Mouse (Mus musculus) forebrain, embryonic 11.5 days (tissue): ENCODE measurements around the gene Zfp36l2. TPM values are rescaled to one million over a fixed set of nuclear protein-coding genes. Genes with fewer than 3 reads are reported as not detected.
A peak's percentile ranks its signal among the peaks of the same experiment; 100 is the strongest.

ENCODE experiments used
- ATAC-seq: fragments of 200-750 bp; cut with Nextera tagmentation; replicated peaks from 2 replicates; pipeline ENCODE4 v1.8.0; 2017; ENCODE audit warnings: moderate TSS enrichment; ENCODE audit not compliant: low FRiP score
- DNase-seq: peaks from one replicate; pipeline ENCODE4 v3.0.0-alpha.2; 2017; ENCODE audit warnings: low spot score
- H3K27ac ChIP-seq: fragments of 300-500 bp; sonication (generic); 2 replicates; pipeline ENCODE4 v1.5.1; 2014; ENCODE audit warnings: low read depth, low read length
- H3K27me3 ChIP-seq: fragments of 300-500 bp; sonication (generic); 2 replicates; pipeline ENCODE4 v1.6.1; 2014; ENCODE audit warnings: mild to moderate bottlenecking, low read length, mixed read lengths; ENCODE audit not compliant: control insufficient read depth, insufficient read depth
- H3K36me3 ChIP-seq: fragments of 300-500 bp; sonication (generic); 2 replicates; pipeline ENCODE4 v1.6.1; 2014; ENCODE audit warnings: mild to moderate bottlenecking, low read length, moderate library complexity, mixed read lengths; ENCODE audit not compliant: control insufficient read depth, insufficient read depth
- H3K4me1 ChIP-seq: fragments of 300-500 bp; sonication (generic); replicated peaks from 2 replicates; pipeline ENCODE4 v1.6.1; 2014; ENCODE audit warnings: low read length, mixed read lengths; ENCODE audit not compliant: control insufficient read depth, insufficient read depth
- H3K4me2 ChIP-seq: fragments of 300-500 bp; sonication (generic); 2 replicates; pipeline ENCODE4 v1.6.1; 2014; ENCODE audit warnings: low read depth, mild to moderate bottlenecking, low read length, moderate library complexity, mixed read lengths; ENCODE audit not compliant: severe bottlenecking
- H3K4me3 ChIP-seq: fragments of 300-500 bp; sonication (generic); 2 replicates; pipeline ENCODE4 v1.5.1; 2014; ENCODE audit warnings: low read depth, low read length
- H3K9ac ChIP-seq: fragments of 300-500 bp; sonication (generic); 2 replicates; pipeline ENCODE4 v1.6.1; 2014; ENCODE audit warnings: low read length
- H3K9me3 ChIP-seq: fragments of 300-500 bp; sonication (generic); 2 replicates; pipeline ENCODE4 v1.6.1; 2016; ENCODE audit warnings: low read length, mixed read lengths; ENCODE audit not compliant: control insufficient read depth
- WGBS: fragments of 180-500 bp; shearing (Covaris S2); extraction: QIAGEN DNeasy Blood & Tissue Kit; methylation state at CpG from one replicate; pipeline ENCODE4 v1.1.7; 2014; 5-methylcytosine and 5-hydroxymethylcytosine counted together
- polyA plus RNA-seq: library from polyadenylated mRNA; unstranded; fragments of >200 nt; fragmentation: Nextera tagmentation; extraction: Ambion mirVana; gene quantifications from 2 replicates; pipeline ENCODE4 v1.2.1, GENCODE M21; 2014

Zfp36l2 gene
- polyA plus RNA-seq, 1 experiment from 2014 or later: 15.3 TPM

DNA sequence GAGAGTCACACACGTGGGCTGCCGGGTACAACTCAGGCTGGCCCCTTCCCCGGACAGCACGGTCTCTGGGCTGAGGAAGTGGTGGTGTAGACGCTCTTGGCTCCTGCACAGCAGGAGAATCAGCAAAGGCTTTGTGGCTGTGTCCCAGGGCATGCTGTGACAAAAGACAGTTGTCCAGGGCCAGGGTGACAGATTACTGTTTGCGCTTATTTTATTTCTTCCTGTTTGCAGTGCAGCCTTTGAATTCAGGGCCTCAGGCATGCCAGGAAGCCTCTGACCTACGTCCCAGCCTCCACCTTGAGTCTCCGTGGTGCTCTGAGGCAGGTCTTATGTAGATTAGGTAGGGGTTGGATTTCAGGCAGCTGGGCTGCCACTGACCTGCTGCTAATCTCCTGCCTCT, 10.3 kb downstream of the Zfp36l2 start:
- H3K9ac ChIP-seq: no peak overlapping the region
- no peaks in the 10 kb centered on the region for H3K27me3 ChIP-seq
- 41% methylated on average over 8 of the region's 8 CpGs for WGBS
- DNase-seq (peak; percentile 49), ATAC-seq (no peak)
- no peak overlapping the region for H3K4me3 ChIP-seq
- H3K27ac ChIP-seq: no peak overlapping the region
- H3K9me3 ChIP-seq: peaks cover 3% of the 10 kb centered on the region; the same call in 1 of the 2 replicates
- H3K36me3 ChIP-seq: no peaks in the 10 kb centered on the region
- H3K4me2 ChIP-seq: no peak overlapping the region
- H3K4me1 ChIP-seq: peaks cover 4% of the 10 kb centered on the region; the same call in 1 of the 2 replicates

GRCm38 (mm10) chr17:84176446-84176845, 11.3 kb downstream of the Zfp36l2 start:
- DNase-seq (peak; percentile 38), ATAC-seq (no peak)
- H3K4me3 ChIP-seq: no peak overlapping the region
- H3K27ac ChIP-seq: no peak overlapping the region
- H3K9ac ChIP-seq: no peak overlapping the region
- no peak overlapping the region for H3K4me2 ChIP-seq
- no peaks in the 10 kb centered on the region for H3K36me3 ChIP-seq
- H3K9me3 ChIP-seq: peaks cover 3% of the 10 kb centered on the region; the same call in 1 of the 2 replicates
- peaks cover 4% of the 10 kb centered on the region; the same call in 1 of the 2 replicates for H3K4me1 ChIP-seq
- WGBS: 90% methylated on average over 7 of the region's 7 CpGs
- H3K27me3 ChIP-seq: no peaks in the 10 kb centered on the region

DNA sequence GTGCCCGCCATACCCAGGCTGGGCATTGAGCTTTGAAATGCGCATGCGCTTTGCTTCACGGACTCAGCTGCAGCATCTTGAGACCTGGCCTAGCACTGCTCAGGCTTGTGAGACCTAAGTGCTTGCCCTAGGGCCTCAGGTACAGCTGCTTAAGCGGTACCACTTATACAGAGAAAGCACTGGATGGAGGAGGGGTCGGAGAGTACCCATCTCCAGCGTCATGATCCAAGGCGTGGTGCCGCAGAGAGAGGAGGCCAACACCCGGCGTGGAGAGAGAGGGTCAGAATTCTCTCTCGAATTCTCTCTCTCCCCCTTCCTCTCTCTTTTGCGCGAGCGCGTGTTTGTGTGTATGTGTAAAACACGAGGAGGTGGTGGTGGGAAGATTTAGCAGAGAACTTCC, 12.6 kb downstream of the Zfp36l2 start:
- no peak overlapping the region for H3K4me2 ChIP-seq
- no peaks in the 10 kb centered on the region; the same call in 1 of the 2 replicates for H3K4me1 ChIP-seq
- H3K9me3 ChIP-seq: peaks cover 3% of the 10 kb centered on the region; the same call in 1 of the 2 replicates
- no peak for ATAC-seq
- no peak overlapping the region for H3K27ac ChIP-seq
- no peaks in the 10 kb centered on the region for H3K27me3 ChIP-seq
- no peak overlapping the region for H3K9ac ChIP-seq
- no peak overlapping the region for H3K4me3 ChIP-seq
- DNase-seq: peak; percentile 41
- 97% methylated on average over 17 of the region's 17 CpGs for WGBS
- H3K36me3 ChIP-seq: no peaks in the 10 kb centered on the region

GRCm38 (mm10) chr17:84167377-84167776, 20.4 kb downstream of the Zfp36l2 start:
- Histone ChIP-seq H3K27me3 (no peaks in the 10 kb centered on the region), H3K4me1 (no peaks in the 10 kb centered on the region), H3K9me3 (no peaks in the 10 kb centered on the region), H3K4me3 (no peak overlapping the region), H3K4me2 (no peak overlapping the region), H3K36me3 (no peaks in the 10 kb centered on the region), H3K27ac (no peak overlapping the region), H3K9ac (no peak overlapping the region)
- WGBS: 94% methylated on average over 4 of the region's 4 CpGs
- ATAC-seq (no peak), DNase-seq (no peak)

DNA sequence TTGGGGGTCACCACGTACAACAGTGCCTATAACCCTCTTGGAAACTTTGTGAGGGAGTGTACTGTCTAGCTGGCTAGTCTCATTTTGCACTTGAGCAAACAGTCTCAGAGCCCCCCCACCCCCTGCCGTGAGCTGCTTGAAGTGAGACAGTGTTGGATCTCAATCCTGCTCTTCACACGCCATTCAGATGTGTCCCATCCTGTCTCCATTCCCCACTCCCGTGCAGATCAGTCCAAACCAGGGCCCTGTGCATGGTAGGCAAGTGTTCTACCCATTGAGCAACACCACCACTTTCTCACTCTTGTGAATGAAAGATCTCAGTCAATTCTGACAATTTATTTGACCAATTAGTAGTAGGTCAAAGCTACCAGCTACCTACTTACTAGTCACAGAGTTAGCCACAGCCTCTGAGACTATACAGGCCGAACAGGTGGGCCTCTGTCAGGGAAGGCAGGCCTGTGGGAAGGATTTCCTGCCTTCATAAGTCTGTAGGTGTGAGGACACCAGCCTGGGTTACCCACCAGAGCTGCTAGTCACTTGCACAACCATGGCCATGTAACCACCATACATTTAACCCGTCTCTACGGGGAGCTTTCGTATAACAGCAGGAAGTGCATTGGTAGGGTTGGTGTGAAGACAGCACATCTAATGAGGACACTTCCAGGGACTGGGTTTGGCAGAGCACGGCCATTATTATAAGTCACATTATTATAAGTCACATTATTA, 21.4 kb downstream of the Zfp36l2 start:
- Histone ChIP-seq H3K27ac (no peak overlapping the region), H3K4me2 (no peak overlapping the region), H3K27me3 (no peaks in the 10 kb centered on the region), H3K9ac (no peak overlapping the region), H3K9me3 (no peaks in the 10 kb centered on the region), H3K4me3 (no peak overlapping the region), H3K4me1 (no peaks in the 10 kb centered on the region), H3K36me3 (no peaks in the 10 kb centered on the region)
- WGBS: 90% methylated on average over 9 of the region's 9 CpGs
- ATAC-seq (no peak), DNase-seq (peak; percentile 24)

- Histone ChIP-seq H3K27me3 (no peaks in the 10 kb centered on the region), H3K9me3 (no peaks in the 10 kb centered on the region), H3K4me2 (no peak overlapping the region), H3K4me3 (no peak overlapping the region), H3K9ac (no peak overlapping the region), H3K4me1 (no peaks in the 10 kb centered on the region), H3K27ac (no peak overlapping the region), H3K36me3 (no peaks in the 10 kb centered on the region)
- DNase-seq (no peak), ATAC-seq (no peak)
- WGBS: 83% methylated on average over 3 of the region's 3 CpGs
Observed at GRCm38 (mm10) chr17:84165735-84166134, 22.0 kb downstream of the Zfp36l2 start.

DNA sequence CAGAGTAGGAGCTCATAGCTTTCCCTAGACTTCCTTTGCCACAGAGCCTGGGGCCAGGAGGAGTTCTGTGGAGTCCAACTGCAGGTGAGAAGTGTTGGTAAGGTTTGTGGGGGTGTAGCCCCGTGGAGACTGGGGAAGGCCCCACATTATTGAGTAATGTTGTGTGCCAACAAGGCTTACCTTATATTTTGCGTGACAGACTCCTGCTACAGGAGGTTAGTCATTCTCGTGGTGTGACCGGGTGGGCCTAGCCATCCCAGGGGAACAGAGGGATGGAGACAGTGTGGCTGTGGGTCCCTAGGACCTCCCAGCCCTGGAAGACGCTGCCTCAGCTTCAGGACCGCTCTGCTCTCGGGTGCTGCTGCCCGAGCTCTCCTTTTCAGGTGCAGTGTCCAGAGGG, 23.6 kb downstream of the Zfp36l2 start:
- ATAC-seq (no peak), DNase-seq (no peak)
- no peak overlapping the region for H3K9ac ChIP-seq
- H3K9me3 ChIP-seq: no peaks in the 10 kb centered on the region
- no peaks in the 10 kb centered on the region for H3K36me3 ChIP-seq
- WGBS: 83% methylated on average over 8 of the region's 8 CpGs
- H3K4me1 ChIP-seq: no peaks in the 10 kb centered on the region
- H3K27ac ChIP-seq: no peak overlapping the region
- H3K27me3 ChIP-seq: no peaks in the 10 kb centered on the region
- no peak overlapping the region for H3K4me2 ChIP-seq
- no peak overlapping the region for H3K4me3 ChIP-seq

DNA sequence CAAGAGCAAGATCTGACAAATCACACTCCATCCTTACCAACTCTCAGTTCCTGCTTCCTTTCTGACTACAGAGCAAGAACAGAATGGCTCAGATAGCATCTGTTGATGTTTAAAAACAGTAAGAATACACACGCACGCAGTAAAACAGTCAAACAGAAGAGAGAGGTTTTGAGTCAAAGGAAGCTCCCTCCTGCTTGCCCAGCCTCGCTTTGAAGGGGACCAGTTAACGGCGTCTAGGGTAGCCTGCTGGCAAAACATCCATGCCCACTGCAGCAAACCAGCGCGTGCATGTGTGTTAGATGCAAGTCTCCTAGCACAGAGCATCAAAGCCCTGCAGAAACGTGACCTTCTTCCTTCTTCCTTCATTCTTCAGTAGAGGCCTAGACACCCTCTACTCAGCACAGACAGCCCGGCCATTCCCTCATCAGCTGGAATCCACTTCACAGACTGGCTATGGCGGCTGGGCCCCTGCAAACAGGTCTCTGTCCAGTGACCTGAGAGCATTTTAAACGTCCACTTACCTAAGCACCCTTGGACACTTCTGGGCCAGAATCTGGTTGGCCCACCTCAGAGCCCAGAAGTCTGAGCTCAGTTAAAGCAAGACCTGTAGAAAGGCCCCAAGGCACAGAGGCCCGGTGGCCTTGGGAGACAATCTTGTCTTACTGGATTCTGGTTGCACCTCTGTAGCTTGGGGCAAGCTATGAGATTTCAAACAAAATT, 24.5 kb downstream of the Zfp36l2 start:
- WGBS: 85% methylated on average over 12 of the region's 12 CpGs
- no peak overlapping the region for H3K9ac ChIP-seq
- no peak for DNase-seq

More for the DNA sequence above, 24.5 kb downstream of the Zfp36l2 start:
- no peak overlapping the region for H3K4me2 ChIP-seq
- H3K9me3 ChIP-seq: no peaks in the 10 kb centered on the region
- no peaks in the 10 kb centered on the region for H3K27me3 ChIP-seq
- no peak for ATAC-seq
- no peaks in the 10 kb centered on the region for H3K4me1 ChIP-seq
- no peak overlapping the region for H3K27ac ChIP-seq
- no peaks in the 10 kb centered on the region for H3K36me3 ChIP-seq
- no peak overlapping the region for H3K4me3 ChIP-seq
